Mouse (Mus musculus) neural tube, embryonic 11.5 days (tissue): ENCODE results near the gene Trappc6b. TPM values are rescaled to one million over a fixed set of nuclear protein-coding genes. Genes with fewer than 3 reads are reported as not detected.

Experiments used
- ATAC-seq: fragments of 200-750 bp; cut with Nextera tagmentation; 2 replicates; pipeline ENCODE4 v1.8.0; 2017; ENCODE audit warnings: moderate number of reproducible peaks, mild to moderate bottlenecking, moderate TSS enrichment, moderate library complexity; ENCODE audit not compliant: insufficient read depth, low FRiP score, low TSS enrichment
- DNase-seq: peaks from one replicate; pipeline ENCODE4 v3.0.0-alpha.2; 2015; ENCODE audit warnings: low spot score
- H3K27ac ChIP-seq: fragments of 300-500 bp; sonication (generic); 2 replicates; pipeline ENCODE4 v1.5.1; 2014; ENCODE audit warnings: low read depth, mild to moderate bottlenecking, low read length
- H3K27me3 ChIP-seq: fragments of 300-500 bp; sonication (generic); 2 replicates; pipeline ENCODE4 v1.6.1; 2014; ENCODE audit warnings: mild to moderate bottlenecking, low read length, mixed read lengths; ENCODE audit not compliant: control insufficient read depth, insufficient read depth
- H3K36me3 ChIP-seq: fragments of 300-500 bp; sonication (generic); 2 replicates; pipeline ENCODE4 v1.6.1; 2014; ENCODE audit warnings: mild to moderate bottlenecking, low read length, moderate library complexity, mixed read lengths; ENCODE audit not compliant: control insufficient read depth, insufficient read depth
- H3K4me1 ChIP-seq: fragments of 300-500 bp; sonication (generic); 2 replicates; pipeline ENCODE4 v1.6.1; 2014; ENCODE audit warnings: low read length, mixed read lengths; ENCODE audit not compliant: control insufficient read depth, insufficient read depth
- H3K4me2 ChIP-seq: fragments of 300-500 bp; sonication (generic); 2 replicates; pipeline ENCODE4 v1.6.1; 2014; ENCODE audit warnings: low read depth, mild to moderate bottlenecking, moderate library complexity
- H3K4me3 ChIP-seq: fragments of 300-500 bp; sonication (generic); 2 replicates; pipeline ENCODE4 v1.5.1; 2014; ENCODE audit warnings: low read depth, low read length
- H3K9ac ChIP-seq: fragments of 300-500 bp; sonication (generic); 2 replicates; pipeline ENCODE4 v1.6.1; 2014; ENCODE audit warnings: mild to moderate bottlenecking, low read length
- H3K9me3 ChIP-seq: fragments of 300-500 bp; sonication (generic); 2 replicates; pipeline ENCODE4 v1.6.1; 2016; ENCODE audit warnings: low read length; ENCODE audit not compliant: control insufficient read depth
- WGBS: fragments of 180-500 bp; shearing (Covaris S2); extraction: QIAGEN DNeasy Blood & Tissue Kit; methylation state at CpG from one replicate; pipeline ENCODE4 v1.1.7; 2014; 5-methylcytosine and 5-hydroxymethylcytosine counted together
- polyA plus RNA-seq: library from polyadenylated mRNA; unstranded; fragments of >200 nt; fragmentation: Nextera tagmentation; extraction: Ambion mirVana; gene quantifications from 2 replicates; pipeline ENCODE4 v1.2.1, GENCODE M21; 2014

Trappc6b gene
- polyA plus RNA-seq, 1 experiment from 2014 or later = 74.9 TPM

DNA sequence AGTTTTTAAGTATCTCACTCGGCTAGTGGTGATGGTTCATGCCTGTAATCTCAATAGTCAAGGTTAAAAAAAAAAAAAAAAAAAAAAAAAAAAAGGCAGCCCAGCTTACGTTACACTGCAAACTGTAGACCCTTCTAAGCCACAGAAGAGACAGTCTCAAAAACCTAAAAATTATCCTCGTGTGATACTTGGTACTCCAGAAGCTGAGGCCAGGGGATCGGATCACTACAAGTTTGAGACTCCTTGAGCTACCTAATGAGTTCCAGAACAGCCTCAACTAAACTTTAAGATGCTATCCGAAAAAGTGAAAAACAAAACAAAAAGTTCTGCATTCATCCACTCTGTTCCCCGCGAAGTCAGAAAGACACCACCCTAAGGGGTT, 48.6 kb downstream of the Trappc6b start:
- 0 out of 2 replicates have a peak overlapping the region, but pooled peaks have one; percentile 29 for H3K27ac ChIP-seq
- peak overlapping the region; percentile 71 for H3K9ac ChIP-seq
- H3K4me2 ChIP-seq = peak overlapping the region; percentile 72
- no peaks in the 10 kb centered on the region for H3K9me3 ChIP-seq
- H3K36me3 ChIP-seq = no peaks in the 10 kb centered on the region
- H3K4me1 ChIP-seq = peaks cover 4% of the 10 kb centered on the region; the same call in 1 of the 2 replicates
- no peak for ATAC-seq
- no peak for DNase-seq
- no peaks in the 10 kb centered on the region for H3K27me3 ChIP-seq
- 4% methylated on average over 7 of the region's 7 CpGs for WGBS
- peak overlapping the region; percentile 83 for H3K4me3 ChIP-seq

DNA sequence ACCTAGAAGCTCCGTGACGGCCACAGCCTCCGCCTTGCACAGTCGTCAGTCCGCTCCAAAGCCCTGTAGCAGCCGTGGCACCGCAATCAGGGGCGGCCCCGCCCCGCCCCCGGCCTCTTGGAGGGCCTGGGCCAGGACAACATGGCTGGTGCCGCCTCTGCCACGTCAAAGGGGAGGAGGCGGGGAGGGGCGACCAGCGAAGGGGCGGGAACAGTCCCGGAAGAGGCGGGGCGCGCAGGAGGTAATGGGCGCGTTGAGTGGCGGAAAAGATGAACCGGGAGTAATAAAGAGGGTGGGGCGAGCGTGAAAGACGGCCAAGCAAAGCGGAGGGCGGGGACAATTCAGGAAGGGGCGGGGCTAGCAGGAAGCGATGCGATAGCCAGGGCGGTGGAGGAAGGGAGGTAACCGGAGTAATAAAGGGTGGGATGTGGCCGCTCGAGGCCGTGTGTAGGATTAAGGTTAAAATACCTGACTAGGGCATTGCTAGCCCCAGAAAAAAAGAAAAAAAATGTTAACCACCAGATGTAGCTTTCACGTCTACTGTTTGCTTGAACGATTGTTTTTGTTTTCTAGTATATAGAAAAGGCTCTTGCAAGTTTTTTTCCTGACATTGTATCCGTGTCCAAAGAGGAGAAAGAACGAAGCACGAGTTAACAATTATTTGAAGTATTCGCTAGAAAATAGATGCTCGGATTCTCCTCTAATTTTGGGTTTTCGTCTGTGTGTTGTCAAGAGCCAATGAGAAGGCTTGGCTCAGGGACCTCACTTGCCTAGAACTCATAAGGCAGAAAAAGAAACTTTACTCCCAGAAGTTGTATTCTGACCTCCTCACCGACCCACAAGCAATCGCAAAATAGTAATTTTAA, 49.2 kb downstream of the Trappc6b start, which contains the start of gene Sec23a:
Gene Sec23a (minus strand): TSS at position 174 of the 866 bp plus-strand sequence.
- no peaks in the 10 kb centered on the region for H3K27me3 ChIP-seq
- DNase-seq = peak; percentile 98
- peak within 1 kb of the TSS; percentile 81 for H3K4me2 ChIP-seq
- peaks cover 4% of the 10 kb centered on the region; the same call in 1 of the 2 replicates for H3K4me1 ChIP-seq
- ATAC-seq = peak; percentile 94
- peak within 1 kb of the TSS; percentile 78 for H3K27ac ChIP-seq
- no peaks in the 10 kb centered on the region for H3K9me3 ChIP-seq
- peak within 1 kb of the TSS; percentile 83 for H3K4me3 ChIP-seq
- under 1% methylated on average over 48 of the region's 48 CpGs for WGBS
- no peaks in the 10 kb centered on the region for H3K36me3 ChIP-seq
- peak within 1 kb of the TSS; percentile 86 for H3K9ac ChIP-seq

- Histone ChIP-seq H3K27ac (peak overlapping the region; percentile 78), H3K4me3 (peak overlapping the region; percentile 83), H3K9ac (peak overlapping the region; percentile 86), H3K9me3 (no peaks in the 10 kb centered on the region), H3K4me1 (peaks cover 4% of the 10 kb centered on the region; the same call in 1 of the 2 replicates), H3K27me3 (no peaks in the 10 kb centered on the region), H3K36me3 (no peaks in the 10 kb centered on the region), H3K4me2 (peak overlapping the region; percentile 81)
- under 1% methylated on average over 25 of the region's 25 CpGs for WGBS
- no peak; the same call in 1 of the 2 replicates for ATAC-seq
- DNase-seq = no peak
These were observed 49.9 kb downstream of the Trappc6b start for GRCm38 (mm10) chr12:59011275-59011843.

- no peaks in the 10 kb centered on the region for H3K9me3 ChIP-seq
- no peak overlapping the region for H3K4me3 ChIP-seq
- H3K27me3 ChIP-seq = no peaks in the 10 kb centered on the region
- H3K27ac ChIP-seq = no peak overlapping the region
- ATAC-seq (no peak), DNase-seq (no peak)
- no peak overlapping the region for H3K9ac ChIP-seq
- H3K4me1 ChIP-seq = peaks cover 4% of the 10 kb centered on the region; the same call in 1 of the 2 replicates
- peaks cover 2% of the 10 kb centered on the region; the same call in 1 of the 2 replicates for H3K36me3 ChIP-seq
- WGBS = 77% methylated on average over 2 of the region's 2 CpGs
- H3K4me2 ChIP-seq = peak overlapping the region; percentile 81; the same call in 1 of the 2 replicates
These were observed 50.8 kb downstream of the Trappc6b start for GRCm38 (mm10) chr12:59010482-59010881.

Other genes with a start within 250 kb of the Trappc6b start
- gene Sec23a, start 49.5 kb downstream of the Trappc6b start, polyA plus RNA-seq = 105 and 109 TPM in 2 replicates
- 21.8 and 26.2 TPM in 2 replicates for gene Gemin2, start 48.1 kb downstream of the Trappc6b start, polyA plus RNA-seq
- gene Pnn, start 5.4 kb upstream of the Trappc6b start, polyA plus RNA-seq = 96.0 and 101 TPM in 2 replicates
- 55.1 and 58.1 TPM in 2 replicates for gene Mia2, start 34.3 kb upstream of the Trappc6b start, polyA plus RNA-seq
- 9.8 and 10.5 TPM in 2 replicates for gene Fbxo33, start 158.3 kb upstream of the Trappc6b start, polyA plus RNA-seq